Mouse (Mus musculus) heart, postnatal 36 days (tissue): ENCODE measurements around the gene Rpl7l1. TPM values are rescaled to one million over a fixed set of nuclear protein-coding genes. Genes with fewer than 3 reads are reported as not detected.
A peak's percentile ranks its signal among the peaks of the same experiment; 100 is the strongest.
"Not testable (repeated sequence)": the region's sequence is repeated elsewhere in the genome, so short reads cannot be mapped to it uniquely, and the experiment has no call there.

Experiments used
- DNase-seq, 2 experiments: peaks; one replicate each; pipeline ENCODE4 v3.0.0; 2021 to 2022
- intact Hi-C: fragments of 180-260 bp; cut with DNase I; formaldehyde crosslinking; loops from one replicate; pipeline ENCODE4 v1.15.1; 2025
- total RNA-seq, 2 experiments: library from RNA; stranded (reverse); gene quantifications; 2 replicates each; pipeline ENCODE4 v1.2.3; 2021

Rpl7l1 gene
- total RNA-seq: 10 to 100 TPM; 54.2 to 55.4 TPM

DNA sequence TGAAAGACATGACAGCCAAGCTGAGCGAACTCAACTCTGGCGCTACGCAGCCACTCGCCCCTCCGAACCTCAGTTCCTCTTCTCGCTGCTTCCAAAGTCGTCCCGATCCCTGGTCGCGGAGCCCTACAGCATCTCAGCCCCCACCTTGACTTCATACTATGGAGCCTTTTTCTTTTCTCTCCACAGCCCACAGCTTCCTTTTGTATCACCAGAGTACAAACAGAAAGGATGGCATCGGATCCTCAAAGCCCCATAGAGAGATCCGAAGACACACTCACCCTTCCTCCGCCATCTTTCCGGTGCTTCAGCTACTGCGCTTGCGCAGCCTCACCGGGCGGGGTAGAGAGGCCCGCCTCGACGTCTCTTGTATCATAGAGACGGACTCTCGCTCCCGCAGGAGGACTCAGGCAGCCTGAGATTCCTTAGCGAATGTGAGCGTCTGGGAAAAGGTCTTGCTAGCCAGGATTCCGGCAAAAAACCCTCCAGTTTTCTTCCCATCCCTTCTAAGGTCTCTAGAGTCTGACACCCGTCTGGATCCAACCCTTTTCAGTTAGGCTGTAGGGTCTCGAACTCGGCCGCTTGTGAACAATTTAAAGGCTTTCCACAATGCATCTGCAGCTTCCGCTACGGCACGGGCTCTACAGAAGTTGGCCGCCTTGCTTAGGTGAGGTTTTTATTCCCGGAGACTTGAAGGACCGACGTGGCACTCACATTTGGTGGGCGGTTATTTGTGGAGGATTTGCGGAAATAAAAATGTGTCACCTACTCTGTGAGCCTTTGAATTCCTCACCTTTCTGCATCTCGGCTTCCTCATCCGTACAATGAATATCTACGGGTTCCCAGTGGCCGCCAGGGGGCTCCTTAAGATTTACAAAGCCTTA lies at the start of gene Rpl7l1:
Rpl7l1 (minus strand) TSS at position 332 of the 881 bp plus-strand sequence.
- intact Hi-C loops: loop anchor here (1.0 kb wide), 2 partner anchors 75 to 108 kb away; partner anchors contain the start of gene Tbcc
- DNase-seq: peak; percentile 91 to 95

DNA sequence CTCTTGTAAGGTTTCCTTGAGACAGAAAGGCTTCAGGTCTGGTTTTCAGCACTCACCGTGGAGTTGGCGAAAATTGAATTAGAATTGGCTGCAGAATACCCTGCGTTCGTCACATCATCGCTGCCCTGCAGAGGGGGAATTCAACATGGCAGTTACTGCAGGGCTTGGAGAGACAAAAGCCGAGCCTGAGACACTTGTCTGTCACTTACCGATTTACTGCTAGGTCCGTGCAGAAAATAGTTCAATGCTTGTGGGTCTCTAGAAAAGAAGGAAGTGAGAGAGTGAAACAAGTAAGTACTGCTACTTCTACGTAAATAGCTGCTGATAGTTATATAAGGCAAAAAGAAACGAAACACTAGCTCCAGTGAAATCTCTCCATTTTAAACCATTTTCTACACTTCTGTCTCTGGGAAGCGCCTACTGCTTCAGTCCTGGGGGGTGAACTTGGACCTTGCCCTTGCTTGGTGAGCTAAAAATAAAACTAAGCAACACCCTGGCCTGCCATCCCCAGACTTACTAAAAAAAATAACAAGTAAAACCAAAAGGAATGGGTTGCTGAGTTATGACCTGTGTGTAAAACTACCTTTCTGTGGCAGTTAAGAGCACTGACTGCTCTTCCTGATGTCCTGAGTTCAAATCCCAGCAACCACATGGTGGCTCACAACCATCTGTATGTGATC lies 47.5 kb upstream of the Rpl7l1 start:
- DNase-seq: no peak
- intact Hi-C loops: no loop called here

DNA sequence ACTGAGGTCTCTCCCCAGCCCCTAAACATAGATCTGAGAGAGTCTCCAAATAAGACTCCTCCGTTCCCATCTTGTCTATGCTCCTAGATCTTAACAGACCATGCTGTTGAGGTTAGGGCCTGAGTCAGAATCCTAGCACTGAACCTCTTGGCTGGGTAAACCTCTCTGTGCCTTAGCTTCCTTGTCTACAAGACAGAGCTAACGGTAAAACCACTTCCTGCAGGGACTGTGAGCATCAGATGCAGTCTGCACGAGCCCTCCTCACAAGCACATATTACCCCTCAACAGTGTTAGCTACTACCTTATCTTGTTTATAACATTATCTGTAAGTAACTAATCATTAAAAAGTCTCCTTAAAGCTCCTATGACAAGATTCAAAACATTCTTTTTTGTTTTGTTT lies 46.5 kb upstream of the Rpl7l1 start:
- intact Hi-C loops: no loop called here
- no peak for DNase-seq

DNA sequence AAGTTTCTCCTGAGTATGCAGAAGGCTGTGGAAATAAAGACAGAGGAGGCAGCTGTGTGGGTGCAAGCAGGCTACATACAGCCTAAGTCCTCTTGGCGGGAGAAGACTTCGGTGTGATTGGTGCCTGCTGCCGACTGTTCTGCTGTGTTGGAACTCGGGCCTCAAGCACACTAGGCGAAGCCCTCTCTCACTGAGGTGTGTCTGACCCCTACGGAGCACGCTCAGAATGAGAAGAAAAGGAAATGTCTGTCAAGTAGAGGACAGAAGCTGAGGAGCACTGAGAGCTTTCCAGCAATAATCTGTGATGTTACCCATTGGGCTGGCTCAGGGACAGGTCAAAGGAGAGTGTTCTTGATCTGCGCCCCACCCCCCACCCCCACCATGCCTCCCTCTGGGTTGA lies 40.6 kb upstream of the Rpl7l1 start:
- no peak for DNase-seq
- intact Hi-C loops: no loop called here

DNA sequence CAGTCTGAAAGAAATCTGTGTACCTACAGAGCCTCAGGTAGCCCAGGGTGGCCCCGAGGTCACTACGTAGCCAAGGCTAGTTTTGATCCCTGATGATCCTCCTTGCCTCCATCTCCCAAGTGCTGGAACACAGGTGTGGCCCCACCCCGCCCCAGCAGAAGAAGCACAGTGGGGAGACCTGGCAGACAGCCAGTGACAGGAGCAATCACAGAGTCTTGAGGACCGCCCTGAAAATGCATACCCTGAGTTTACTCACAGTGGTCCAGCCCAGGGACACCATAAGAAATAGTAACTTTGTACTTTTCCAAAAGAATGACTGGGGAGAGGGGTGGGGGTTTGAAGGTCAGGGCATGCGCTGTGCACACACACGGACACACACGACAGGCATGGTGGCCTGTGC lies 38.2 kb upstream of the Rpl7l1 start:
- no peak for DNase-seq
- intact Hi-C loops: no loop called here

DNA sequence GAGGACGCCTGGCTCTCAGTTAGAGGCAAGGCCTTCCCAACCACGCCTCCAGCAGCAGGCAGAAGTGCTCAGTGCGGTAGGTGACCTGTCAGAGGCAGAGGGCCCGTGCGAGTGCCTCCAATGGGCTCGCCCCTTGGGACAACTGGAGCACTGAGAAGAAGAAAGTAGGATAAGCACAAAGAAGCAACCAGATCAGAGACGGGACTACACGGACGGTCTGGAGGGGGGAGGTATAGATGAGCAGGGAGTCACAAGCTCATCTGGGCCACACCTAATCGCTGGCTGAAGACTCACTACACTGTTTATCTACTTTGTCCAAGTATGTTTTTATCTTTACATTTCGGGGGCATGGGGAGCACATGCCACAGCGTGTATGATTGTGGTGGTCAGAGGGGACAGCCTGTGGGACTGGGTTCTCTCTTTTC lies 35.3 kb upstream of the Rpl7l1 start:
- intact Hi-C loops: no loop called here
- no peak for DNase-seq

DNA sequence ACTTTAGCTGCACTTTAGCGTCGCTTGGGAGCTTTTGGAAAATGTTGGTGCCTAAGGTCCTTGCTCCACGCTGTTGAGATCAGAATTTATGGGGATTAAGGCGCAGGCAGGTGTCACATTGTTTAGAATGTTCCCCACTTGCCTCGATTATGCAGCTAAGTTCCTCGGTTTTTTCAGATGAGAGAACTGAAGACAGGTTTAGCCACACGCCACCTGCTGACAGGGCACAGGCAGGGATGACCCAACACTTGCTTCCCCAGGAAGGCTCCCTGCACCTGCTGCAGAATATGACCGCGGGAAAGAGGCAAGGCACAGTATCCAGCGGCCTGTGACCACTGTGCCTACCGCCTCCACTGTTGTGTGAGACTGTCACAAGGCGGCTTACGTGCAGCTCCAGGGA lies 33.8 kb upstream of the Rpl7l1 start:
- intact Hi-C loops: no loop called here
- DNase-seq: no peak

DNA sequence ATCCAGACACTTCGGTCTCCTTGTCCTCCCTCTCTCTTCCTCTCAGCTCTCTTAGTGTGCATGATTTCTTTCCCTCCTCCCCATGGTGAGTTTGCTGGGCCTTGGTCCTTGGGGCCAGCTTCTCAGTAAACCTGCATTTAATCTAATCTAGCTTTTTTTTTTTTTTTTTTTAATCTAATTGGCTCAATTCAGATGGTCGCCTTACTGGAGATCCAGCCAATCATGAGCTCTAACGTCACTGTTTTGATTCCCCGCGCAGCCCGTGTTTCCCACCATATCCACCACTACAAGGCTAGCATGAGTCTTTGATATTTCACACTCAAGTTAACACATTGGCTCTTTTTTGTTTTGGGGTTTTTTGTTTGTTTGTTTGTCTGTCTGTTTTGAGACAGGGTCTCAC lies 32.0 kb upstream of the Rpl7l1 start:
- no peak for DNase-seq
- intact Hi-C loops: loop anchor here (5.0 kb wide), 1 partner anchor 38 kb away; no protein-coding TSS in a partner anchor

DNA sequence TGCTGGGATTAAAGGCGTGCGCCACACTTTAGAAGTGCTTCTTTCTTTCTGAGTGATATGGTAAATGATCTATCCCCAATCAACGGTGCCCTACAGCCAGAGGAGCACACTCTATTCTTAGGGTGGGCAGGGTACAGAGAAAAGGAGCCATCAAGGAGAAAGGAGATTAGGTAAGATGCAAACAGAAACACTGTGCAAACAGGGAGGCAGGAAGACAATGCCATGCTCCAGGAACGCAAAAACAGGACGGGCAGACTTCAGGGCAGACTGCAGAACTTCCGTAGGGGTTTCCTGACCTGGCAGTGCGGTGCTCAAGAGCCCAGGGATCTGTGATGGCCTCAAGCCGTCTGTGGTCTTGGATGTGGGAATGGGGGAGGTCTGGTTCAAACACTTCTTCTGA lies 31.2 kb upstream of the Rpl7l1 start:
- no peak for DNase-seq
- intact Hi-C loops: loop anchor here (5.0 kb wide), 1 partner anchor 39 kb away; no protein-coding TSS in a partner anchor

DNA sequence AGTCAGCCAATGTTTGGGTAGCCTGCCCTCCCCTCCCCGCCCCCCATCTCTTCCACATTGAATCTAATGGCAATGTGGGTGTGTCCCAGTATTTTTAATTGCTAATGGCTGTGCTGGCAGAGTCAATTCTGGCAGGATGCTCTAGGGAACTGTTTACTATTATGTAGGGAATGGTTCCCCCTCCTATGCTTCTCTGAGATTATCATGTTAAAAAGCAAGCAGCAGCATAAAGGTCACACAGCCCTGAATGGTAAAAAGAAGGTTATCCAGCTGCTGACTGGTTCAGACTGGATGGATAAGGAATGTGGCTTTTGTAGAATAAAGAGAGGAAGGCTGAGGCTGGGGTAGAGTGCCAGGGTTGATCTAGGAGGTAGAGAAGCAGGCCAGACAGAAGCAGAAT lies 30.0 kb upstream of the Rpl7l1 start:
- intact Hi-C loops: loop anchor here (5.0 kb wide), 1 partner anchor 40 kb away; no protein-coding TSS in a partner anchor
- no peak for DNase-seq

DNA sequence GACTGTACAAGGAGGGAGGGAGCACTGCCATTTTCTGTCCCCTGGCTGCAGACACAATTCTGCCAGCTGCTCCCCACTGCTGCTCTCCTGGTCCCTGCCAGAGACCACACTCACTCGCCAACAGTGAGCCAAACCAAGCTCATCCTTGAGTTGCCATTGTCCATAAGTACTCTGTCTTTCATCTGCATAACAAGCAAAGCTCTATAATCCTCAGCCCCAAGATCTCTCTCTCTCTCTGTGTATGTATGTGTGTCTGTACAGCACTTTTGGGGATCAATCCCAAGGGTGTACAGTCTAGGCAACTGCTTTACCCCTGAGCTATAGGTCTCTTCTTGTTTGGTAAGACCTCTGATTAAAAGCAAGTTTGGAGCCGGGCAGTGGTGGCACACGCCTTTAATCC lies 28.2 kb upstream of the Rpl7l1 start:
- intact Hi-C loops: loop anchor here (5.0 kb wide), 1 partner anchor 42 kb away; no protein-coding TSS in a partner anchor
- no peak for DNase-seq

DNA sequence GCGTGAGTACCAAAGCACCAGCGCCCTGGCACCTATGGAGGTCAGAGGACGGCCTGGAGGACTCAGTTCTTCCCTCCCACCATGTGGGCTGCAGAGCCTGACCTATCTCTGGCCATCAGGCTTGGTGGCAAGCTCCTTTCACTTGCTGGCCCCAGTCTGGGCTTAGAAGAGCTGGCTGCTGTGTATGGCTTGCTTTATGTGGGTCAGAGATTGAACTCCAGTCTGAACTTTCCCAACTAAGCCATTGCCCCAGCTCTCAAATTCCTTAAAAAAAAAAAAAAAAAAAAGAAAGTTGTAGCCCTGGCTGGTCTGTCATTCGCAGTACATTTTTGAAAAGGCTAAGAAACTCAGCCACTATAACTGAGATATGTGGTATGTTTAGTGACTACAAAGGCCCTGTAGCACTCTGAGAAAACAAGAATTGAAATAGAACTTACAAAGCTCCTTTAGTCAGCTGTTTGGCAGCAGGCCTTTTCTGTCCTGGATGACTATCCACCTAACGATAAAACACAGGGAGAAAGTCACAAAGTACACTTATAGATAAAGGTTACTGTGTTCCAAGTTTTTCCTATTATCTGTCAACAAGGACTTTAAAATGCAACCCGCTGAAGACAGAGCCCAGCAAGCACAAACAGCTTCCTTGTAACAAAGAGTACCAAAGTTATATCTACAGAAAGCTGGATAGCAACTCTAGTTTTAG lies 26.8 kb upstream of the Rpl7l1 start:
- DNase-seq: peak in 1 of 2 experiments; percentile 35
- intact Hi-C loops: loop anchor here (5.0 kb wide), 1 partner anchor 78 kb away; no protein-coding TSS in a partner anchor

DNA sequence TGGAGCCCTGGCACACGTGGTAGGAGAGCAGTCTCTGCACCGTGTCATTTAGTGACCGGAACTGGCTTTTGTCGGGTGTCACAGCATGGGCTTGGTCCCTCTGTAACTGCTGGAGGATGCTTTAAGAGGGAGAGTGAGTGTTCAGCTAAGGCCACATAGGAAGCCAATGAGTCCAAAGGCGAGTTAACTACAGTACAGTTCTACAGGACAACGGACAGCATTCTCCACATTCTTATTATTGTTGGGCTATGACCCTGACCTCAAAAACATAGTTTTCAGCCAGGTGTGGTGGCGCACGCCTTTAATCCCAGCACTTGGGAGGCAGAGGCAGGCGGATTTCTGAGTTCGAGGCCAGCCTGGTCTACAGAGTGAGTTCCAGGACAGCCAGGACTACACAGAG lies 25.9 kb upstream of the Rpl7l1 start:
- intact Hi-C loops: loop anchor here (5.0 kb wide), 1 partner anchor 79 kb away; no protein-coding TSS in a partner anchor
- DNase-seq: no peak

DNA sequence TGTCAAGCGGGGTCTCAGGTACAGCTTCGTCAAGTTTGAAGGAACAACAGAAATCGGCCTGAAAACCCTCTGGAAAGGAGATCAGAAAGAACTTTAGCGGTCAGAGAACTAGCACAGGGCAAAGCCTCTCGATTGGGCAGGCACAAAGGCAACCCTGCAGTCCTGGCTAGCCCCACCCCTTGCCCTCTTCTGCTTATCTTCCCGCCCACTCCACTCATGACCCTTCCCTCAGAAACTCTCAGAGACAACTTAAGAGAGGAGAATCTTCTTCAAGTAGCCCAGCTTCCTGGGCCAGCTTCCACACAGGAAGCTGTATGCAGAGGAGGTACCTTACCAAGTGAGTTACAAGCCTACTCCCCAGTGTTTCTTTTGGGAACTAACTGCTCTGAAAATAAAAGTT lies 19.3 kb upstream of the Rpl7l1 start:
- DNase-seq: no peak
- intact Hi-C loops: no loop called here

DNA sequence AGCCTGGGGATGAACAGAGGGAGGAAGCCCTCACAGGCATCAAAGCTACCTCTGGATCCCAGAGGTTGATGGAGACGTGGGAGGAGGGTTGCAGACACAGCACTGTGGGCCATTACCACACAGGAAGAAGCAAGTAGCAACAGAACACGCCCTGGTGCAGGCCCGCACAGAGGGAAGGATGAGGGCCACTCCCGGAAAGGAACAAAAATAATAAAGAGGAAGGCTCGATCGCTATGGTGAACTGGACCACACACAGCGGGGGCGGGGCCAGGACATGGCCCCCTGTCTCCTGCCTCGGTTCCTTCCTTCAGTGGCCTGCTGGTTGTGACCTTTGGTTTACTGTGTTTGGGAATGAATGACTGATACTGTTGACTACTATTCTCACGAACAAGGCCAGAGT lies 17.2 kb upstream of the Rpl7l1 start:
- no peak for DNase-seq
- intact Hi-C loops: no loop called here

DNA sequence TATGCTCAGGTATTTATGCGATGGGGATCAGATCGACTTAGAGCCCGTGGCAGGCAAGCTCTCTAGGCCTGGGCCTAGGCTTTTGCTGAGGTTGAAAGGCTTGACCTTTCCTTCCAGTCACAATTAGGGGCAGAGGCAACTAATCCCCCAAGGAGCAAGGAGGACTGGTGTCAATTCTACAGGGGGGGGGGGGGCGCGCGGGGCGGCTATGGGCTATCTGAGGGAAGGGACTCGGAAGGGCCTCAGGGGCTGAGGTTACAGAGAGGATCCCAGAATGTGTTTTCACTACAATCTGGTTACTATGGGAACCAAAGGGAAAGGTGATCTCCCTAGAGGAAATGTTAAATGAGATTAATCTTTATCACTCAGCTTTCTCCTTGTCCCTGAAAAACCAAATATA lies 14.9 kb upstream of the Rpl7l1 start:
- DNase-seq: no peak
- intact Hi-C loops: no loop called here

DNA sequence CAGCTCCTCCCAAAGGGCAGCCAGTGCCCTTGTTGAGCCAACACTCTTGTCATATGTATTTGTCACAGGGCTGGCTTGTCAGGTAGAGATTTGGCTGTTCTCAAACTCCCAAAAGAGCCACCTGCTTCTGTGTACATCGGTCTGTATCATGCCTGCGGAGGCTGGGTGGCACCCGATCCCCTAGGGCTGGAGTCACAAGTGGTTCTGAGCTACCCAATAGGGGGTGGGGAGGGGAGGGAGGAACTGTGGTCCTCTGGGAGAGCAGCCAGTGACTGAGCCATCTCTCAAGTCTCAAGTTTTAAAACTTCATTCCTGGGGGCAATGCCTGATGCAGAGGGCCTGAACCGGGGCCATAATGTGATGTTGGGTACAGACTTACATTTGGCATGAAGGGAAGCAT lies 14.3 kb upstream of the Rpl7l1 start:
- no peak for DNase-seq
- intact Hi-C loops: no loop called here

DNA sequence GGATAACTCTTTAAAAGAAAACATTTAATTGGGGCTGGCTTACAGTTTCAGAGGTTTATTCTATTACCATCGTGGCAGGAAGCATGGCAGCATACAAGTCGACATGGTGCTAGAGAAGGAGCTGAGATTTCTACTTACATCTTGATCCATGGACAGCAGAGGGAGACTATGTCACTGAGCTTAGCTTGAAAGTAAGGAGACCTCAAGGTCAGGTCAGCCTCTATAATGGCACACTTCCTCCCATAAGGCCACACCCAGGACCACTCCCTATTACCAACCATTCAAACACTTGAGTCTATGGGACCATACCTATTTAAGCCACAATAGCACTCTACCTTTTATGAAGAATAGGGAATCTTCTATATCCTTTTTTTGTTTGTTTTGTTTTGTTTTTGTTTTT lies 10.5 kb upstream of the Rpl7l1 start:
- intact Hi-C loops: no loop called here
- DNase-seq: no peak

DNA sequence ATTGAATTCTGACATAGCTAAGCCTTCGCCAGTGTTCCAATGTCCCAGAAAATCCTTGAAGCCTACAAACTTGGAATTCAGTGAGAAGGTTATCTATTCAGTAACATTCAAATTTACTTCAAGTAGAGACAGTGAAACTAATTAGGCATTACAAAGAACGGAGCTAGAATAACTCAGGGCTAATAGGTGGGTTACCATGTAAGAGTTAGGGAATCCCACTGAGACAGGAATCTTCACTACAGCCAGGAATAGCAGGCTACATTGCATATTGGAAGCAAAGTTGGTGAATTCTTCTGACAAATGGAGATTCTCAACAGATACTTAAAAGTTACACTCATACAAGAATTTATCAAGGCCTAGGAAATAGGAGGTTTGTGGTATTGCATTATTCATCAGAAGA lies 5.5 kb upstream of the Rpl7l1 start:
- DNase-seq, intact Hi-C loops: not testable (repeated sequence)

DNA sequence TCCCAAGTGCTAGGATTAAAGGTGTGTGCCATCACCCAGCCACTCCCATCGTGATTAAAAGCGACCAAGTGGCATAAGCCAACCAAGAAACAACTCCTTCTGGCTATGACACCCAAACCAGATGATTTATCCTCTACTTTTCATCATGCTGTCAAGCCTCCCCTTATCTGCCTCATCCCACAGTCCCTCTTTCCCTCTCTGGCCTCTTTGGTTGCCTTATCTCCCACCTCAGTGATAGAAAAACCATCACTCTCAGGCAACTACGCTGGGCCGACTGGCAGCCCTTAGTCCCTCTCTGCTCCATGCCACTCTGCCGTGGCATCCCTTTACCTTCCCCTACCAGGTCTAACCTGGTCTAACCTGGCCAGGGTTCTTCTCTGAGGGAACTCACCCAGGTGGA lies 4.5 kb upstream of the Rpl7l1 start:
- DNase-seq: no peak
- intact Hi-C loops: no loop called here

DNA sequence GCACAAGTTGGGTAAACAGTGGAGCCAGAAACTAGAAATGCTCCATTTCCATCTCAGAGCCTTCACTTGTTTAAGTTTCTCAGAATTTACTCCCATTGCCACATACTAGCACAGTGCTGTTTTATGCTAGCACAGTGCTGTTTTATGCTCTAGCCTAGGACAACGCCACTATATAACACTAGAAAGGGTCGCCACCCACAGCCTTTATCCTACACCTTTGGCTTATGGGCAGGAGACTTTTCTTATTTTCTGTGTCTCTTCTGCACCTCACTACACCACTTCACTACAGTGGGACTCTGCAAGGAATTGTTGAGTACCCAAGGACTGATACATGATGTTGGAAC lies 722 bp upstream of the Rpl7l1 start:
- intact Hi-C loops: no loop called here
- DNase-seq: no peak
